Mouse (Mus musculus) urinary bladder, postnatal 25 days (tissue): ENCODE data around the gene Cyp2j13.
"Not testable (repeated sequence)": the region's sequence is repeated elsewhere in the genome, so short reads cannot be mapped to it uniquely, and the experiment has no call there.

Source experiments
- DNase-seq: peaks from one replicate; pipeline ENCODE4 v3.0.0; 2022; ENCODE audit warnings: low spot score

The Cyp2j13 gene

DNA sequence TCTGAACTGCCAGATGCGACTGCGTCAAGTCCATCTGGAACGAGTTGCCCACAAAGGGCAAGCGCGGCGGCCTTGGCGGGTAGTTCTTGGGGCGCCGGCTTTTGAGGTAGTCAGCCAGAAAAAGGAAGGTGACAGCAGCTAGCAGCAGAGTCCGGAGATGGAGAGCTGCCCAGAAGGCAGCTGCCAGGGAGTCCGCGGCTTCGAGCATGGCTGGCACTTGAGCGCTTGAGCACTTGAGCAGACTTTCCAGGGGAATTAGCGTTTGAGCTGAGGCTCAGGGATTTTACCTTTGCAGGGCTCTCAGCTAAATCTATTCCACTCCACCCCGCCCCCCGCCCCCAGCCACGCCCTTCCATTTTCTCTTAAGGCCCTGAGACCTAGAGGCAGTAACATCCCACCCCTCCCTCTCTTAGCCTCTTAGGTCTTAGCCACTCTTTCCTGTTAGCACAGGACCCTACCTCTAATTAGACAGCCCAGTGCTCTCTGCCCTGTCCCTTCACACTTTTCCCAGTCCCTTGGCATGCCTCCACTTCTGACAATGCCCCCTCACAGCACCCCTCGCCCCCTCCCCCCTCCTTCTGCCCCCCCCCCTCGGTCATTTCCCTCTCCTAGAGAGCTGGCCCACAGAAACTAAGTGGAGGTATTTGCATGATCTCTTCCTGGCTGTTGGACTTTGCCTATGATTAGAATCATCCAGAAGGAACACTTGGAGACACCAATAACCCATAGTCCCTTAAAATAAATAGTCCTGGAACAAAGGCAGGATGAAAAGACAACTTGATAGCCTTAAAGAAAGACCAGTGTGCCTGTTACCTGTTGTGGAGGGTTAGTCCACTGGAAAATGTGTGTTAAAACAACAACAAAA lies at the start of gene Cyp2j13:
Gene Cyp2j13, minus strand, starts transcription at position 286 of the 865 bp plus-strand sequence.
- no peak for DNase-seq

DNA sequence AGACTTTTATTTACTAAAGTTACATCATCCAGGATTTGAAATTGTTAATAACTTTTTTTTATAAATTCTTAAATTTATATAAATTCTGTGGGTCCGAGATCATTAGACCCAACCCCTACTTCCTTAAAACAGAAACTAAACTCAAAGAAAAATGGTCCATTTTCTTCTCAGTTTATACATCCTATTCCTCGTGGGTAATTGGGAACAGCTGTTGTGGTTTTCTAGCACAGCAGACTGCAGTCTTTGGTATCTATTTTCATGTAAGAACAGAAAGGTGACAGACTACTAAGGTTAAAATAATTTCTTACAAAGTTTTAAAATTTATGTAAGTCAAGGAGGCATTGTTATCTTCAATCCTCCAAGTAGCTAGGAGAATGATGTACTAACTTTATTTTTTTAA lies 19.5 kb upstream of the Cyp2j13 start:
- DNase-seq: no peak

DNA sequence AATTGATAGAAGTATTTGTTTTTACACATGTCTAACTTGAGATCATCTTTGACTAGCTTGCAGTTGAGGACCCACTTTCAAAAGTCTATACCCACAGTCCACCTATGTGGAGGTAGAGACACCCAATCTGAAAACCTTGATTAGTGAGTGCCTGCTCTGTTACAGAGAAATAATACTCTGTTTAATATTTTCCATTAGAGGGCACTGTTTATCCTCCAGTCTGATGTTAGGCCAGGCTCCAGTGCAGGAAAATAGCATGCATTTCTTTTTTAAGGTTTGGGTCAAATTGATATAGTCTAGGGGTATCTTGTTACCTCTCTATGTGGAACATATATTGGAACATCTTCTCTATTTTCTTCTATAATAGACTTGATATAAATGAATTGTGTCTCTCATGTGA lies 14.5 kb upstream of the Cyp2j13 start:
- DNase-seq: no peak

DNA sequence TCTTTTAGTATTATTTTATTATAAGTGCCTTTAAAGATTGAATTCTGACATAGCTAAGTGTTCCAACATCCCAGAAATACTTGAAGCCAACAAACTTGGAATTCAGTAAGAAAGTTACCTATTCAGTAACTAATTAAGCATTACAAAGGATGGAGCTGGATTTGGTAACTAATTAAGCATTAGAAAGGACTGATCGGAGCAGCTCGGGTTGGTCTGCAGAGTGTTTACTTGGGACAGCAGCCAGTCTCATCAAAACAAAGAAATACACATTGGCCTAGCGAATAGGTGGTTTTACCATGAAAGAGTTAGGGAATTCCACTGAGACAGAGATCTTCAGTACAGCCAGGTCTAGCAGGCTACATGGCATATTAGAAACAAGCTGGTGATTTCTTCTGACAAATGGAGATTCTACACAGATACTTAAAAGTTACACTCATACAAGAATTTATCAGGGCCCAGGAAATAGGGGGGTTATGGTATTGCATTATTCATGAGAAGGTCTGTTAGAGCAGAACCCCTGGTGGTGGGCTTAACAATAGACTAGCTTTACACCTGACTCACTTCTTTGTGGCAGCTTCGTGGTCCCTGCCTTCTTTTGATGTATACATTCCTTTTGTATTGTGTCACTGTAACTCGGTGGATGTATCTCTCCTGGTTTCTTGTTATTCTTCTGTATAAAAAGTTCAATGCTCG lies 12.2 kb upstream of the Cyp2j13 start:
- not testable (repeated sequence) for DNase-seq

DNA sequence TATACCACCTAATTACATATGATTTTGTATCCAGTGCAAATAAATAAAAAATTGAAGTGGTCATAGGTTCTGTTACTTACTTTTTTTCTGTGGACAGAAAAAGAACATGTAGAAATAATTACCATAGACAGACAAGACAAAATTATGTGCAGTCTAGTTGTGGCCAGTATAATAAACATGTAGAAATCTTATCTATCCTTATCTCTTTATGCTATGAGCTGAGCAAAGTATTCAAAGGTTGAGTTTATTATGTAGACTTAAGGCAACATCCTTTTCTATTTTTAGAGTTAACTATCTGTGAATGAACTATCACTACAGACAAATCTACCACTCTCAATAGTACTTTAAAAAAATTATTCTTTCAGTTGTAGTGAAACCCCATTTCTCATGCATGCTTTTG lies 962 bp upstream of the Cyp2j13 start:
- no peak for DNase-seq

DNA sequence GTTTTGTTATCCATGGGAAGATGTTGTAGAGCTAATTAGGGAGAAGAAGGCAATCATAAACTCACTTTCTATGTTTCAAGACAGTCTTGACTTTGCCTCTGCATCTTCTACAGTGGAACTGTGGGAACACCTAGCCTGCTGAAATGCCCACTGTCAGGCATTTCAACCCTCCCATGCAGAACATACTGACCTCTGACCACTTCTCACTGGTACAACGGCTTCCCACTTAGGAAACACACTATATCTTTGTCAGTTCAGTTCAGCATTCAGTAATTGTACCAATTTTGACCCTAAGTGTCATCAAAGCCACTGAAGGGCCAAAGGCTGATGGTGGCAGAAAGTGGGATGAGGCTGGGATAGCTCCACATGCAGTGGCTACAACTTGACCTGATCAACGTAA lies 15.3 kb downstream of the Cyp2j13 start:
- DNase-seq: no peak

DNA sequence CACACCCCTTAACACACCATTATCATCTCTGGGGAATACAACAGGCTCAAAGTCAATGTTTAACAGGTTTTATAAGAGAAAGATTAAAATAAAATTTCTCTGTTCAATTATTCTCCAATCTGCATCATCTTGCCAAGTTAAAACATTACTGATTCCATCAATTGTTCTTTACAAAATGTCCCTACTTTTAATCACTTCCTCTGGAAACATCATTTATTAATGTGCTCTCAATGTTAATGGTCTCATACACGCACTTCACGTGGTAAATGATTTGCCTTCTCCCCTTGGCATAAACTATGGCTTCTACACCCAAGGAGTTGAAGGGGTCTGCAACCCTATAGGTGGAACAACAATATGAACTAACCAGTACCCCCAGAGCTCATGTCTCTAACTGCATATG lies 17.2 kb downstream of the Cyp2j13 start:
- DNase-seq: no peak

DNA sequence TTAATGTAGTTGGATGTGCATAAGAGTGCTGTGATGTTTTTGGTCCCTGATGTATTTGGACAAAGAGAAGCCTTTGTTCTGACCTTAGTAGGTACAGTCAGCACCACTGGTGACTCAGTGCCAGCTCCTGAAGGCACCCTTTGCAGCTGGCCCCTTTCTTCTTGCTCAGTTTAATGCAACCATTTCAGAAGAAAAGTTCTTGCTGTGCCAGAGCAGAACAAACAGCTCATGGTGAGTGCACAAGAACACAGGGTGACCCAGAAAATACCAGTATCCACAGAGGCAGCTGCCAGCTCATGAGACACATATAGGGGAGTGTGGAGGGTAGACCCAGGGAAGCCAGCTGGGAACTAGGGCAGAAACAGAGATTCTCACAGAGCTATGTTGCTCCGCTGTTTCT lies 48.9 kb downstream of the Cyp2j13 start:
- no peak for DNase-seq

DNA sequence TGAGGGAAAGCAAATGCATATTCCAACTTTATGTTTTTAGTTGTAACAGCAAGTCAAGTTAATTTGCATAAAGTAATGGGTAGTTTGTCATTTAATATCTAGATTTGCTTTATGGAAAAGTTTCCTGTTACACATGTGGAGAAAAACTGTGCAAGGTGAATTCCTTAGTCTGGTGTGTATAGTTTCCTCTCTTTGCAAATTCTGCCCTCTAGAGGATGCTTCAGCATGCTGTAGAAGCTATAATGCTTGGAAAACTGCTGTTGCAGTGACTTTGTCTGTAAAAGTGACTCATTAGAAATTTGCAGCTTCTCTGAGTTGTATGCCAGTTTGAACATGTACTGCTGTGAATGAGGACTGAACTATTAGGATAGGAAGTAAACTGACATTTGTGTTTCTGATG lies 54.5 kb downstream of the Cyp2j13 start:
- no peak for DNase-seq

DNA sequence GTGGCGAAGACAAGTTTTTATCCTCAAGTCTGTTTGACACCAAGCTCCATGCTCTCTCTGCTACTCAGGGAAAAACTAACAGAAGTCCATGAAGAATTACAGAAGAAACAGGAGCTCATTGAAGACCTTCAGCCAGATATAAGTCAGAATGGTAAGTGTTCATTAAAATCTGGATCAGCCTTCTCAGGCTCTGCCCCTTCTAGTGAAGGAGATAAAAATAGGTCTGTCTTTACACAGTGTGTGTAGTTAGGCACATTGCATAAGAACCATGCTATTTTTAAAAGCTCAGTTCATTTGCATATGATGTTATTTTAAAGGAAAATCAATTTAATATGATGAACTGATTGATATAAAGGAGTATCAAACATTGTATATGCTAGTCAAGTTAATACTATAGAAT lies 60.5 kb downstream of the Cyp2j13 start:
- no peak for DNase-seq

DNA sequence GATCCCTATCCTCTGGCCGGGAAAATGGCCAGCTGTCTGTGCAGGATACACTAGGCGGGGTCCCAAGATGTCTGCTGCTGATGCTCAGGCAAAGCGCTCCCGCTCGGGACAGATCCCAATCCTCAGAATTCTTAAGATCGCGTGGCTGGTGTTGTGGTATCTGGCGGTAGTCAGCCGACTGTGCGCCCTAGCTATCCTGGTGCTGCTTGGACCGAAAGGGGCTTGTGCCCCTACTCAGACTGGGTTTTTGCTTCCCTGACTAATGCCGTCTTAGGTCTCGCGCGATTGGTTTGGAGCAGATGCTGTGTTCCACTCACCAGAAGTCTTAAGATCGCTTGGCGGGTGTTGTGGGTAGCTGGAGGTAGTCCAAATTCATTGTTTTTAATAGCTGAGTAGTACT lies 95.1 kb downstream of the Cyp2j13 start:
- not testable (repeated sequence) for DNase-seq
